Mouse (Mus musculus) heart, embryonic 14.5 days (tissue): ENCODE data around the gene Fam222a. TPM values are rescaled to one million over a fixed set of nuclear protein-coding genes. Genes with fewer than 3 reads are reported as not detected.

ENCODE experiments used
- ATAC-seq: fragments of 200-750 bp; cut with Nextera tagmentation; 2 replicates; pipeline ENCODE4 v1.8.0; 2017; ENCODE audit warnings: low read depth, moderate TSS enrichment; ENCODE audit not compliant: insufficient number of reproducible peaks, insufficient read depth, low FRiP score
- H3K27ac ChIP-seq, 2 experiments: fragments of 200-500 bp in 1 of 2; fragments of 300-500 bp in 1 of 2; sonication (generic) in 1 of 2; replicated peaks in 1 of 2; 2 replicates each; pipeline ENCODE4 v1.5.1; 2012 to 2014; ENCODE audit warnings: low read depth in 2 of 2, low read length in 2 of 2, control low read depth in 1 of 2, mild to moderate bottlenecking in 1 of 2, mixed read lengths in 1 of 2; ENCODE audit not compliant: control insufficient read depth in 1 of 2, insufficient read depth in 1 of 2
- H3K27me3 ChIP-seq: fragments of 300-500 bp; sonication (generic); 2 replicates; pipeline ENCODE4 v1.6.1; 2014; ENCODE audit warnings: mild to moderate bottlenecking, low read length, control low read depth; ENCODE audit not compliant: control insufficient read depth, insufficient read depth
- H3K36me3 ChIP-seq: fragments of 300-500 bp; sonication (generic); 2 replicates; pipeline ENCODE4 v1.6.1; 2014; ENCODE audit warnings: mild to moderate bottlenecking, control low read depth, low read length, mixed read lengths; ENCODE audit not compliant: control insufficient read depth, insufficient read depth
- H3K4me1 ChIP-seq, 2 experiments: fragments of 200-500 bp in 1 of 2; fragments of 300-500 bp in 1 of 2; sonication (generic) in 1 of 2; 2 replicates each; pipeline ENCODE4 v1.6.1; 2012 to 2014; ENCODE audit warnings: low read length in 2 of 2, control low read depth in 1 of 2, mixed read lengths in 1 of 2; ENCODE audit not compliant: control insufficient read depth in 2 of 2, insufficient read depth in 2 of 2
- H3K4me2 ChIP-seq: fragments of 300-500 bp; sonication (generic); 2 replicates; pipeline ENCODE4 v1.6.1; 2014; ENCODE audit warnings: mild to moderate bottlenecking, low read length
- H3K4me3 ChIP-seq, 2 experiments: fragments of 200-500 bp in 1 of 2; fragments of 300-500 bp in 1 of 2; sonication (generic) in 1 of 2; 2 replicates each; pipeline ENCODE4 v1.5.1; 2012 to 2014; ENCODE audit warnings: low read length in 2 of 2, mild to moderate bottlenecking in 2 of 2, control low read depth in 1 of 2, low read depth in 1 of 2, moderate library complexity in 1 of 2; ENCODE audit not compliant: control insufficient read depth in 1 of 2, insufficient read depth in 1 of 2
- H3K9ac ChIP-seq: fragments of 300-500 bp; sonication (generic); 2 replicates; pipeline ENCODE4 v1.6.1; 2014; ENCODE audit warnings: mild to moderate bottlenecking, low read length
- H3K9me3 ChIP-seq: fragments of 300-500 bp; sonication (generic); 2 replicates; pipeline ENCODE4 v1.6.1; 2016; ENCODE audit warnings: low read length, control low read depth; ENCODE audit not compliant: control insufficient read depth
- WGBS: fragments of 180-500 bp; shearing (Covaris S2); extraction: QIAGEN DNeasy Blood & Tissue Kit; methylation state at CpG from one replicate; pipeline ENCODE4 v1.1.7; 2014; 5-methylcytosine and 5-hydroxymethylcytosine counted together
- polyA plus RNA-seq: library from polyadenylated mRNA; unstranded; fragments of >200 nt; fragmentation: Nextera tagmentation; extraction: Ambion mirVana; gene quantifications from 2 replicates; pipeline ENCODE4 v1.2.1, GENCODE M21; 2014

The Fam222a gene
- polyA plus RNA-seq, 1 experiment from 2014 or later: 0.96 TPM

DNA sequence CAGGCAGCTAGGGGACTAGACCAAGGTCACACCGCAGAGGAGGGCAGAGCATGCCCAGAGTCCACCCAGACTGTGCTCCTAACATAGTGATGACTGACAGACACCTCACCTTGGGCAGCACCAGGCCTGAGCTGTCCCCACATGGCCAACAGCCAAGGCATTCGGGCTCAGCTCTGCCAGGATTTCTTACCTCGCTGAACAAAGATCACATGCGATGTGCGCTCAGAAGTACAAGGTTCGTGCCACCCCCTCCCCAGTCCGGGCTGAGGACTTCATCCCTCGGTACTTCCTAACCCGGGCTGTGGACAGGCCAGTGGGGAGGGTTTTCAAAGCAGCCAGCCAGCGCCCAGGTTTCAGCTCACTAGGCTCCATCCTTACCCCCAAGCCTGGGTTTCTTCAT is 89.6 kb downstream of the Fam222a start:
- no peaks in the 10 kb centered on the region for H3K36me3 ChIP-seq
- H3K27ac ChIP-seq: no peak overlapping the region
- no peak overlapping the region for H3K9ac ChIP-seq
- 24% methylated on average over 10 of the region's 10 CpGs for WGBS
- no peak for ATAC-seq
- H3K27me3 ChIP-seq: peaks cover 60% of the 10 kb centered on the region
- H3K4me3 ChIP-seq: peak overlapping the region; percentile 52 to 56; a peak in 1 of 4 replicates
- peak overlapping the region; percentile 90 for H3K4me2 ChIP-seq
- H3K4me1 ChIP-seq: peaks cover 6 to 7% of the 10 kb centered on the region in 2 experiments; a peak in 3 of 4 replicates
- no peaks in the 10 kb centered on the region for H3K9me3 ChIP-seq

DNA sequence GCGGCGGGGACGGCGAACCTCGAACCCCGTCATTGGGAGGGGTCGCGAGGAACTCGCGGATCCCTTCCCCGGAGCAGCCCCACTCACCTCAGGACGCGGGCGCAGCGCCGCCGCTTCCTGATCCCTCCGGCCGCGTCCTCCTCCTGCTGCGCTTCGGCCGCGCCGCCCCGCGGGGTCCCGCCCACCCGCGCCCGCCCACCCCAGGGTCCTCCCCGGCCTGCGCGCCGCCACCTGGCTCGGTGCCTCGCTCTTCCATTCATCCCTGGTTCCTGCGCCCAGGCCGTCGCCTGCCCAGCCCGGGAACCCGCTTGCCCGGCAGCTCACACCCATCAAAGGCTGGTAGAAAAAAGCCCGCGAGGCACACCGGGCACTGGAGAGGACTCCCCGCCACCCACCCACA is 90.4 kb downstream of the Fam222a start, which contains the start of gene Trpv4:
Trpv4 (minus strand) TSS at position 167 of the 400 bp plus-strand sequence.
- peaks cover 6 to 7% of the 10 kb centered on the region in 2 experiments; a peak in 3 of 4 replicates for H3K4me1 ChIP-seq
- peak within 1 kb of the TSS; percentile 90 for H3K4me2 ChIP-seq
- H3K36me3 ChIP-seq: no peaks in the 10 kb centered on the region
- 0 out of 2 replicates have a peak, but pooled peaks have one; percentile 44 for ATAC-seq
- no peak within 1 kb of the TSS for H3K27ac ChIP-seq
- no peaks in the 10 kb centered on the region for H3K9me3 ChIP-seq
- H3K4me3 ChIP-seq: peak within 1 kb of the TSS; percentile 52 to 56
- H3K9ac ChIP-seq: peak within 1 kb of the TSS; percentile 66
- H3K27me3 ChIP-seq: peaks cover 52% of the 10 kb centered on the region
- WGBS: 1% methylated on average over 38 of the region's 47 CpGs

DNA sequence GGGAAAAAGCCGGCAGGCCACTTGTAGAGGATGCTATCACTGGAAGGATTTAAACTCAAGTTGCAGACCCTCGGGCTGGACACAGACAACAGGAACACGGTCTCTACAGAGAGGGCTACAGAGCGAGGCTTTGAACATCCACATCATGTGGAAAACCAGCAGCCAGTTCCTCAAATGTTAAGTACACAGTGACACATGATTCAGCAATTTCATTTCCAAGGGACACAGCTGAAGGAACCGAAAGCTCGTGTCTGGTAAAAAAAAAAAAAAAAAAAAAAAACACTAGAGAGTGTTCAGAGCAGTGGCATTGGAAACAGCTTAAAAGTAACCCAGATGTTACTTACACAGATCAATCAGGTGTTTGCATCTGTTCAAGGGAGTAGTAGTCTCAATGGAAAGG is 93.2 kb downstream of the Fam222a start:
- H3K27me3 ChIP-seq: peaks cover 41% of the 10 kb centered on the region
- no peaks in the 10 kb centered on the region for H3K36me3 ChIP-seq
- no peaks in the 10 kb centered on the region for H3K9me3 ChIP-seq
- ATAC-seq: no peak
- H3K4me1 ChIP-seq: peaks cover 6 to 7% of the 10 kb centered on the region in 2 experiments; a peak in 3 of 4 replicates
- H3K9ac ChIP-seq: no peak overlapping the region
- WGBS: 66% methylated on average over 6 of the region's 6 CpGs
- no peak overlapping the region for H3K27ac ChIP-seq
- no peak overlapping the region for H3K4me2 ChIP-seq
- no peak overlapping the region for H3K4me3 ChIP-seq

Other genes starting within 250 kb of the Fam222a start
- 104 and 106 TPM in 2 replicates for gene Kctd10, start 187.5 kb upstream of the Fam222a start, polyA plus RNA-seq
- gene Ube3b, start 187.4 kb upstream of the Fam222a start, polyA plus RNA-seq: 51.1 and 53.0 TPM in 2 replicates
- gene Mmab, start 124.0 kb upstream of the Fam222a start, polyA plus RNA-seq: 22.1 and 22.7 TPM in 2 replicates
- gene Mvk, start 123.7 kb upstream of the Fam222a start, polyA plus RNA-seq: 15.3 and 18.6 TPM in 2 replicates
- gene Trpv4, start 90.4 kb downstream of the Fam222a start, polyA plus RNA-seq: 0.78 and 0.84 TPM in 2 replicates
- 39.1 and 40.6 TPM in 2 replicates for gene Gltp, start 123.0 kb downstream of the Fam222a start, polyA plus RNA-seq
- 6.8 and 8.0 TPM in 2 replicates for gene Tchp, start 139.7 kb downstream of the Fam222a start, polyA plus RNA-seq
- 41.2 and 42.3 TPM in 2 replicates for gene Ankrd13a, start 206.7 kb downstream of the Fam222a start, polyA plus RNA-seq
- gene Git2, start 207.5 kb downstream of the Fam222a start, polyA plus RNA-seq: 32.6 TPM in 2 replicates